Mouse (Mus musculus) heart, postnatal 10 days (tissue): Measurements from ENCODE around the gene Garnl3. TPM values are rescaled to one million over a fixed set of nuclear protein-coding genes. Genes with fewer than 3 reads are reported as not detected.
"Not testable (repeated sequence)": the region's sequence is repeated elsewhere in the genome, so short reads cannot be mapped to it uniquely, and the experiment has no call there.

ENCODE experiments used
- DNase-seq, 2 experiments: peaks; one replicate each; pipeline ENCODE4 v3.0.0; 2021
- intact Hi-C: fragments of 180-260 bp; cut with DNase I; formaldehyde crosslinking; loops from one replicate; pipeline ENCODE4 v1.15.1; 2025
- total RNA-seq, 2 experiments: library from RNA; stranded (reverse); gene quantifications; 2 replicates each; pipeline ENCODE4 v1.2.3; 2021

Garnl3 gene
- total RNA-seq, 2 experiments from 2014 or later = 9.2 to 9.9 TPM

- intact Hi-C loops = loop anchor here (5.0 kb wide), 2 partner anchors 43 to 73 kb away; no protein-coding TSS in a partner anchor
- DNase-seq = no peak
Observed at GRCm38 (mm10) chr2:33159593-33159992, 28.1 kb upstream of the Garnl3 start.

GRCm38 (mm10) chr2:33158895-33159294, 27.4 kb upstream of the Garnl3 start:
- intact Hi-C loops = loop anchor here (5.0 kb wide), 2 partner anchors 43 to 73 kb away; no protein-coding TSS in a partner anchor
- no peak for DNase-seq

DNA sequence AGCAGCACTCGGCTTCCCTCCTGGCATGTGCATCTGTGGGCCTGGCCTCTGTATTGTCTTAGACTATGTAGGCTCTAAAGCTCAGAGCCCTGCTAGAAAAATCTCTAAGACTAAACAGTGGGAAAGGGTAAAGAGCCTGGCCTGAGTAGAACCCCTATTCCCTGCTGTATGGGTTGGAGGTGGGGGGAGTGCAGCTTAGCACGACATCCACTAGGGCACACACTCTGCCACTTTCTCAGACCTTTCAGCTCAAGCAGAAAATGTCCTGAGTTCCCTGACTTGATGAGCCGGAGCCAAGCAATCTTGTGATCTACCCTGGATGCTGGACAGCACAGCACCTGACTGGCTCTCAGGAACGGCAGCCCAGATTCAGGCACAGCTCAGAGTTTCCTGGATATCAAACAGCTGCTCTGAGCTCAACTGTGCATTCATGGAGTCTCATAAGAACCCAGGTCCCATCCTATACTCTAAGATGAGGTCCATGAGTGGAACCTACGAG, 24.9 kb upstream of the Garnl3 start:
- DNase-seq = peak in 1 of 2 experiments; percentile 37
- intact Hi-C loops = loop anchor here (5.0 kb wide), 2 partner anchors 46 to 76 kb away; no protein-coding TSS in a partner anchor

GRCm38 (mm10) chr2:33154751-33155372, 23.4 kb upstream of the Garnl3 start:
- intact Hi-C loops = loop anchor here (1.0 to 5.0 kb wide), 5 partner anchors 47 to 246 kb away; partner anchors contain the start of gene Angptl2
- DNase-seq = peak; percentile 84 to 91

DNA sequence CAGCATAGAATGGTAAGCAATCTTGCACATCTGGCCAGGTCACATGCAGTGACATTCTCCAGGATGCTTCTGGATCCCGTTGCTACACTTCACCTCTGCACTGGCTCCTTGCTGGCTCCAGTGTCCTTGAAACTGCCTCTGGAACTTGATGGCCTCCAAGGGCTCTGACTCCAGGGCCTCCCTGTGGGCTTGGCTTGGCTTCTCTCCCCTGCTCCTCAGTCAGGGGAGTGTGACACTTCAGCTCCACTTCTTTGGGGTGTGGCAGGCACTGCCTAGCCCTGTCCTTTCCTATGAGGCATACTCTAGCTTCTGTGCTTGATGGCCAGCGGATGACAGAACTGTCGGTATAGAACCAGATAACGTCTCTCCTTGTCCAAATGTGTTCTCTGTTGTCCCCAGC, 15.5 kb upstream of the Garnl3 start:
- no peak for DNase-seq
- intact Hi-C loops = no loop called here

- no peak for DNase-seq
- intact Hi-C loops = no loop called here
Observed at GRCm38 (mm10) chr2:33143292-33143691, 11.8 kb upstream of the Garnl3 start.

- no peak for DNase-seq
- intact Hi-C loops = no loop called here
Observed at GRCm38 (mm10) chr2:33138491-33138890, 7.0 kb upstream of the Garnl3 start.

DNA sequence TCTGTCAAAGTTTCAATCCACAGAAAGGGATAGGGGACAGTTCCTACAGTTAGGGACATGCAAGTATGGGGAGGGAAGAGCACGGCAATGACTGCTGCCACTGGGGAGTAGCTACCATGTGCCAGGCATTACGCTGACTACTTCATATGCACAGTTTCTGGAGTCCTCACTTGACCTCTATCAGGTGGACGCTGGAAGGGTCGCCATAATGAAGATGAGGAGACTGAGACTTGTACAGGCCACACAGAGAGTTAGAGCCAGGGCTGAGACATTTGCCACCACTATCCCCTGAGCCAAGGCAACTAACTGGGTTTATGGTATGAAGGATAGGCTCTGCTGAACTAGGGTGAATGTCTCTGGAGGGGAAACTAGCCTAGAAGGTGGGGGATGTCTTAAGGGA, 6.3 kb upstream of the Garnl3 start:
- no peak for DNase-seq
- intact Hi-C loops = no loop called here

DNA sequence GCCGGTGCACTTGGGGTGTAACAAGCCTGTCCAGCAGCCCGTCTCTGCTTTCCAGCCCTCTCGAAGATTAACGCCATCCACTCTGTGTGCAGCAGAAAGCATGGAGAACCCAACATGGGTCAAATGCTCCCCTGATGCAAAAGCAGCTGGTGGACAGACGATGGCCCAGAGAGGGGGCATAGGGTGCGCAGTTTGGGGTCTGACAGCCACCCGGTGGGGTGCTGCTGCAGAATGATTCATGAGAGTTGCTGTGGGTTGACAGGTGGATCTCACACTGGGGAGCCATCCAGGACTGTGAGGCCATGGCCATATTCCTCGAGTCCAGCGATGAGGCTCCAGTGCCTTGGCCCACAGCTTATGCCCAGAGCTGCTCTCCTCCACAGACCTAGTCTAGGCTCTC, 5.8 kb upstream of the Garnl3 start:
- intact Hi-C loops = no loop called here
- DNase-seq = no peak

DNA sequence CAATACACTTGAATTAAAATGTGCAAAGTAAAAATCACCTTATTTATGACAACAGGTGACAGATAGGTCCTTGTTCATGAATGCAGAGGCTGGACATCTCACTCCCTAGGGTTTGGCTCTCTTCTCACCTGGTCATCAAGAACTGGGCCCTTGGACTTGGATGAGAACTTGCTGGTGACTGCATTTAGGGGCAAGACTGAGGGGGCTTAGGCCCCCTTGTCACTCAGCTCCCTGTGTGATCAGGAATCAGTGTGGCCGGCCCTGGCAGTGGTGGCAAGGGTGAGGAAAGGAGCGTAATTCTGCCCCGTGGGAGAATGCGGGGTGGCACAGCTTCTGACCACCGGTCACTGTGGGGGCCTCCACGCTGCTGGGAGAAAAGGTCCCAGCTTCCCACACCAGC, 4.9 kb upstream of the Garnl3 start:
- intact Hi-C loops = no loop called here
- DNase-seq = no peak

DNA sequence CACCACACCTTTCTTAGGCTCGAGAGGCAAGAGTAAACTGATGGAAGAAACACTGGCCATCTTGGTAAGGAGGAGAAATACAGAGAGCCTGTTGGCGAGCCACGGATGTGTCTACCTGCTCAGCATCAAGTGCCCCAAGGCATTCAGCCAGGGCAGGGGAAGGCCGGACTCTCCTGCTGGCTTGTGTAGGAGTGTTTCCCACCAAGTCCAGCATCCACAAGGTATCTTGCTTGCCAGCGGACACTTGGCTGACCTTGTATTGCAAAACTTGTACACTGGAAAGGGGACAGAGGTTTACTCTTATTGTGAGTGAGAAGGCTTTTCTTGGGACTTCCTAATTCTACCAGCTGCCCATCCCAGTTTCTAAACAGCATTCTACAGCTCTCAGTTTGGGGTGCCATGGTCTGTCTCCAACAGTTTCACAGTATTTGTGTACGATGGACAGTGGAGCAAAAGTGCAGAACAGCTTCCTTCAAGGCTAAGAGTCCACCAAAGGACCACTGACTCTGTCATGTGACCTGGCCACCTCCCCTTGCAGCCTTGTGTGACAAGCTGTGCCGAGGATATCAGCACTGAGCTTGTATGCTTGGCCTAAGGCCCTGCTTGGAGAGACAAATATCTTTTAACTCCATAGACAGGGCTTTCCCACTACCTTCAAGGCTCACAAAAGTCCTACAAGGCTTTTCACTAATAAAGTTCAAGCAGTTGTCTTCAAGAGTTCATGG, 3.5 kb upstream of the Garnl3 start:
- DNase-seq = no peak
- intact Hi-C loops = no loop called here

DNA sequence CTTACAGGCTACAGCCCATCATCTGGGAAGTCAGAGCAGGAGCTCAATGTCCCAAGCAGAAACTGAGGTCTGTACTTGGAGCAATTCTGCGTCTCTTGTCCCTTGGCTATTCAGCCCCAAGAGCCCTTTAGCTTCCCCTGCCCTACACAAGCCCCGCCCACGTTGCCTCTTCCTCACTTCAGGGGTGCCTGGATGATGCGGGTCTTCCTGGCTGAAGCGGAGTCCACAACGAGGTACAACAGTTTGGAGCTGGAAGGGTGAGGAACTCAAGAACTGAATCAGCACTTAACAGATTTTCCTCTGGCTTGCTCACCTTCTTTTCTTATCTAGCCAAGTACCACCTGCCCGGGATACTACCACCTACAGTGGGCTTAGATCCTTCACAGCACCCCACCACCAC, 852 bp upstream of the Garnl3 start:
- no peak for DNase-seq

DNA sequence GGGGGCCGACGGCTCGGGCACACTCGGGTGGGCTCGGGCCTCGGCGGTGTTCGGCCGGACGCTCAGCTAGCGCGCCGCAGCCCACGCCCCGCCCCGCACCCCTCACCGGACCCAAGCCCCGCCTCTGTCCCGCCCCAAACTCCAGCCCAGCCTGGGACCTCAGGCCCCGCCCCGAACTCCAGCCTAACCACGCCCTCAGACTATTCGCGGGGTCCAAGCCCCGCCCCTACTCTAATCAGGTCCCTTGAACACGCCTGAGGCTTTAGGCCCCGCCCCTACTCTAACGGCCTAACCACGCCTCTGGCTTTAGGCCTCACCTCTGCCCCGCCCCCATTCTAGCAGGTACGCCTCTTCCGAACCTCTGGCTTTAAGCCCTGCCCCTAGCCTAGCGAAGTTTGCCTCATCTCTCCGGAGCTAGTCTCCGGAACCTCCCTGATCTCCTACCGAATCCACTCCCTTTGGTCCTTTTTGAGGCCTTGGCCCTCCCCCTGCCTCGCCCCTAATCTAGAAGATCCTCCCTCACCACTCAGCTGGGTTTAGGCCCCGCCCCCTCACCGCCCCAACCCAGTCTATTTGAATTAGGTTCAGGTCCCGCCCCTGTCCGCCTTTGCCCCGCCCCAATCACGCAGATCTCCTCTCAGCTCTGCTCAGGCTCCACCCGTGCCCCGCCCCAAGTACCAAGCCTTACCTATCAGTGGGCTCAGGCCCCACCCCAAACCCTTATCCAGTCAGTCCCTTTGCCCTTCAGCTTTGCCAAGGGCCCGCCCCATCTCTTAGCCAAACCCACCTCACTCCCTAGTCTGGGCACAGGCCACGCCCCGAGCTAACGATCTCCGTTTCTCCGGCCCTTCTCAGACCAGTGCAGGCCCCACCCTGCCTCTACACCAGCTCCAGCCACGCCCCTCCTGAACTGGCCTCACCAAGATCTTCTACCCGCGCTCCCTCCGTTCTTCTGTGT, 649 bp downstream of the Garnl3 start:
- intact Hi-C loops = loop anchor here (2.0 kb wide), 1 partner anchor 106 kb away; no protein-coding TSS in a partner anchor
- peak; percentile 97 to 98 for DNase-seq

More for the DNA sequence above, 852 bp upstream of the Garnl3 start:
- intact Hi-C loops = loop anchor here (2.0 kb wide), 1 partner anchor 142 kb away; no protein-coding TSS in a partner anchor

DNA sequence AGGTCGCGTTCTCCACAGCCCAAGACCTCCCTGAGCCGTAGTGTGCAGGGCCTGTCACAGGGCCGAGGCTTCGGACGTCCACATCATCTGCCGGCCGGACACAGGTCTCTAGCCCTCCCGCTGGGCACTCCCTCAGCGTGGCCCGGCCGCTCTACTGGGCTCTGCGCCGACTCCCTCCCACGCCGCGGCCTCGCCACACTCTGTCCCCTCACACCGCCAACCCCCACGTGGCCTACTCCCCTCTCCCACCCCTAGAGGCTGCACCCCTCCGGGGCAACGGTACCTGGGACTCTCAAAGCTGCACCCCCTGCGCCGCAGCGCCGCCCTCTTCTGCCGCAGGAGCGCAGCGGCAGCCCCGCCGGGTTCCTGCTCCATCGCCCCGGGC, 1.3 kb downstream of the Garnl3 start:
- intact Hi-C loops = loop anchor here (2.0 kb wide), 1 partner anchor 105 kb away; no protein-coding TSS in a partner anchor
- DNase-seq = no peak

DNA sequence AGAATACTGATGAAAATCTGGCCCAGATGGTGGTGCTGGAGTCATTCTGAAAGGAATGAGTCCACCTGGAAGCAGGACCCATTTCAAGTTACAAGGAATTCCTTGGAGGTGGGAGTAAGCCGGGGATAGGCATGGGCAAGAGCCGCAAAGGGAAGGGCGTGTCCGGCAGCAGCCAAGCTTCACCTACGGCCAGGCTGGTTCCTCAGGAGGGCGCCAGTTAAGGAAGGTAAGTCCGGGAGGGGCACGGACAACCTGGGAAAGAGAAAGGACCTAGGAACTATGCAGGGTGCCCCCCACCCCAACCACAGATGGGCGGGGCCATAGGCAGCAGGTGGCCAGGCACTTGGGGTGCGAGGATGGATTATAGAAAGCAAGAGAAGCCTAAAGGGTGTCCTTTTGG, 1.8 kb downstream of the Garnl3 start:
- no peak for DNase-seq
- intact Hi-C loops = loop anchor here (2.0 kb wide), 1 partner anchor 105 kb away; no protein-coding TSS in a partner anchor

- intact Hi-C loops = no loop called here
- peak in 1 of 2 experiments; percentile 8 for DNase-seq
Observed at GRCm38 (mm10) chr2:33129005-33129404, 2.4 kb downstream of the Garnl3 start.

GRCm38 (mm10) chr2:33127271-33127670, 4.2 kb downstream of the Garnl3 start:
- peak; percentile 19 to 23 for DNase-seq
- intact Hi-C loops = no loop called here

DNA sequence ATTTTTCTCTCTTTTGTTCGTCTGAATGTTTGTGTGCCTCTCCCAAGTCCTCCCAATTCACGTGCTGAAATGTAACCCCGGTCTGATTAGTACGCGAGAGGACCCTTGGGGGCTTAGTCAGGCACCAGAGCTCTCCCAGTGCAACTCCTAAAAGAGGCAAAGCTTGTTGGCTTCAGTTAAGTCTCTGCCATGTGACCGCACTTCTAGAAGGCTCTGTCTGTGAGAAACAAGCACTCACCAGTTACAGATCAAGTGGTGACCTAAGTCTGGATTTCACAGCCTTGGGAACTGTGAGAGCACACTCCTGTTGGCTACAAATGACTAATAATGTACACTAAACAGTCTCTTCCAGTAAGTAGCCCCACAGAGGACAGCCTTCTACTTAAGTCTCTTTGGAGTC, 8.6 kb downstream of the Garnl3 start:
- intact Hi-C loops = no loop called here
- no peak for DNase-seq

DNA sequence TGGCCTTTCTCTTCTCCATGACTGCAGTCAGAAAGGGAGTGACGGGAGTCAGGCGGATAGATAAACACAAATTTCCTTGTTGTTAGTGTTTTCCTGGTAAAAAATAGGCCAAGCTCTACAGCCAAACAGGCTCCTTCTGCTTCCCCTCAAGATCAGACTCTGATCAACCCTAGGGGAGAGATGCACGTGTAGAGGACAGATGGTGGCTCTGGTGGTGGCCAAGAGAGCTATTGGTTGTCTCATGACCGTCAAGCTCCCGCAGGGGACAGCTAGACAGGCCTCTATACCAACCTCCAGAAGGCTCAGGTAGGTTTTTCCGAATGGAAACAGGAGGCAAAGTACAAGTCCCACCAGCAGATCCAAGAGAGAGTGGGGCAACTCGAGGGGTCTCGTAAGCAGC, 30.9 kb downstream of the Garnl3 start:
- DNase-seq = no peak
- intact Hi-C loops = no loop called here

DNA sequence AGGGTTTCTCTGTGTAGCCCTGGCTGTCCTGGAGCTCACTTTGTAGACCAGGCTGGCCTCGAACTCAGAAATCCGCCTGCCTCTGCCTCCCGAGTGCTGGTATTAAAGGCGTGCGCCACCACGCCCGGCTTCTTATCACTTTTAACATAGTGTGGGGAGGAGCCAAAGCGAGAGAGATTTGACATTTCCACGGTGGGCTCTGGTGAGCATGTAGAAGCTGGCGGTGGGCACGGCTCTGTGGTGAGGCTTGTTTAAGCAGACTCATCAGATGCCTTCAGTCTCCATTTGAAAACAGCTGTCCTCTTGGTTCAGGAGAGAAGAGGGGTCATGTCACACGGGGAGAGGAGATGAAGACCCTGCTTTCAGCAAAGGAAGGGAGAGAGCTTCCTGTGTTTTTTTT, 34.1 kb downstream of the Garnl3 start:
- intact Hi-C loops, DNase-seq: not testable (repeated sequence)
